Mouse (Mus musculus) large intestine, adult 2 months (tissue): ENCODE data around the gene Rfk. TPM values are rescaled to one million over a fixed set of nuclear protein-coding genes. Genes with fewer than 3 reads are reported as not detected.

ENCODE experiments used
- DNase-seq: peaks from one replicate; pipeline ENCODE4 v3.0.0-alpha.2; 2012; ENCODE audit warnings: low read depth, low spot score
- WGBS: fragments of 180-500 bp; shearing (Covaris S2); methylation state at CpG from one replicate; pipeline ENCODE4 v1.1.7; 2018; 5-methylcytosine and 5-hydroxymethylcytosine counted together
- polyA plus RNA-seq: library from polyadenylated mRNA; depleted of rRNA; stranded (reverse); fragments of >200 nt; gene quantifications from 2 replicates; pipeline ENCODE4 v1.2.3, GENCODE M21; 2012; rRNA removed

Rfk gene
- polyA plus RNA-seq = 273 and 390 TPM in 2 replicates

- WGBS = under 1% methylated on average over 83 of the region's 83 CpGs
- DNase-seq = no peak
Measured at GRCm38 (mm10) chr19:17393841-17394591, at the start of gene Rfk. TSS of gene Rfk (plus strand) at chr19:17394043.

- WGBS = 85% methylated on average over 7 of the region's 7 CpGs
Measured at GRCm38 (mm10) chr19:17344881-17345280, 49.0 kb upstream of the Rfk start.

GRCm38 (mm10) chr19:17346716-17347474 is 46.9 kb upstream of the Rfk start:
- 94% methylated on average over 3 of the region's 3 CpGs for WGBS
- no peak for DNase-seq

More at GRCm38 (mm10) chr19:17344881-17345280, 49.0 kb upstream of the Rfk start:
- no peak for DNase-seq

- 79% methylated on average over 2 of the region's 2 CpGs for WGBS
- DNase-seq = no peak
Measured at GRCm38 (mm10) chr19:17347852-17348251, 46.0 kb upstream of the Rfk start.

- DNase-seq = no peak
- 84% methylated on average over 8 of the region's 8 CpGs for WGBS
Measured at GRCm38 (mm10) chr19:17353727-17354126, 40.1 kb upstream of the Rfk start.

- DNase-seq = no peak
- WGBS = 61% methylated on average over 4 of the region's 4 CpGs
Measured at GRCm38 (mm10) chr19:17354362-17354761, 39.5 kb upstream of the Rfk start.

GRCm38 (mm10) chr19:17354797-17355196 is 39.0 kb upstream of the Rfk start:
- DNase-seq = no peak
- WGBS = 48% methylated on average over 4 of the region's 4 CpGs

GRCm38 (mm10) chr19:17355361-17355760 is 38.5 kb upstream of the Rfk start:
- 48% methylated on average over 4 of the region's 4 CpGs for WGBS
- DNase-seq = no peak

- WGBS = 3% methylated on average over 50 of the region's 50 CpGs
- DNase-seq = peak; percentile 19
Measured at GRCm38 (mm10) chr19:17355950-17356867, 37.6 kb upstream of the Rfk start.

- no peak for DNase-seq
- WGBS = 63% methylated on average over 6 of the region's 6 CpGs
Measured at GRCm38 (mm10) chr19:17356932-17357331, 36.9 kb upstream of the Rfk start.

- 65% methylated on average over 3 of the region's 3 CpGs for WGBS
Measured at GRCm38 (mm10) chr19:17357391-17357790, 36.5 kb upstream of the Rfk start.

GRCm38 (mm10) chr19:17359315-17359890 is 34.4 kb upstream of the Rfk start:
- WGBS = 80% methylated on average over 14 of the region's 14 CpGs
- no peak for DNase-seq

More at GRCm38 (mm10) chr19:17357391-17357790, 36.5 kb upstream of the Rfk start:
- DNase-seq = no peak

- no peak for DNase-seq
- WGBS = 83% methylated on average over 2 of the region's 2 CpGs
Measured at GRCm38 (mm10) chr19:17361181-17361580, 32.7 kb upstream of the Rfk start.

GRCm38 (mm10) chr19:17364741-17365140 is 29.1 kb upstream of the Rfk start:
- WGBS = 28% methylated on average over 3 of the region's 3 CpGs
- DNase-seq = no peak

- 92% methylated on average over 8 of the region's 8 CpGs for WGBS
- no peak for DNase-seq
Measured at GRCm38 (mm10) chr19:17366364-17367090, 27.3 kb upstream of the Rfk start.

- 83% methylated on average over 9 of the region's 9 CpGs for WGBS
- no peak for DNase-seq
Measured at GRCm38 (mm10) chr19:17368557-17368956, 25.3 kb upstream of the Rfk start.

GRCm38 (mm10) chr19:17369581-17369980 is 24.3 kb upstream of the Rfk start:
- DNase-seq = no peak
- 74% methylated on average over 7 of the region's 7 CpGs for WGBS

GRCm38 (mm10) chr19:17372701-17373100 is 21.1 kb upstream of the Rfk start, which contains the start of gene Gcnt1:
TSS of gene Gcnt1 (minus strand) at chr19:17372844.
- 62% methylated on average over 3 of the region's 3 CpGs for WGBS
- no peak for DNase-seq

- no peak for DNase-seq
Measured at GRCm38 (mm10) chr19:17378845-17379244, 15.0 kb upstream of the Rfk start.
